Mouse (Mus musculus) heart, embryonic 12.5 days (tissue): ENCODE data around the gene Top1. TPM values are rescaled to one million over a fixed set of nuclear protein-coding genes. Genes with fewer than 3 reads are reported as not detected.

Source experiments
- ATAC-seq: fragments of 200-750 bp; cut with Nextera tagmentation; 2 replicates; pipeline ENCODE4 v1.8.0; 2017; ENCODE audit warnings: moderate TSS enrichment, moderate library complexity; ENCODE audit not compliant: insufficient number of reproducible peaks, low FRiP score
- H3K27ac ChIP-seq: fragments of 300-500 bp; sonication (generic); 2 replicates; pipeline ENCODE4 v1.5.1; 2016; ENCODE audit warnings: mild to moderate bottlenecking, moderate library complexity; ENCODE audit not compliant: poor library complexity, severe bottlenecking
- H3K27me3 ChIP-seq: fragments of 300-500 bp; sonication (generic); replicated peaks from 2 replicates; pipeline ENCODE4 v1.6.1; 2016; ENCODE audit warnings: mild to moderate bottlenecking, moderate library complexity
- H3K36me3 ChIP-seq: fragments of 300-500 bp; sonication (generic); 2 replicates; pipeline ENCODE4 v1.6.1; 2016; ENCODE audit warnings: mild to moderate bottlenecking, moderate library complexity
- H3K4me1 ChIP-seq: fragments of 300-500 bp; sonication (generic); replicated peaks from 2 replicates; pipeline ENCODE4 v1.6.1; 2016; ENCODE audit warnings: mild to moderate bottlenecking
- H3K4me2 ChIP-seq: fragments of 300-500 bp; sonication (generic); 2 replicates; pipeline ENCODE4 v1.6.1; 2016; ENCODE audit warnings: mild to moderate bottlenecking, moderate library complexity
- H3K4me3 ChIP-seq: fragments of 300-500 bp; sonication (generic); 2 replicates; pipeline ENCODE4 v1.5.1; 2016; ENCODE audit warnings: mild to moderate bottlenecking
- H3K9ac ChIP-seq: fragments of 300-500 bp; sonication (generic); 2 replicates; pipeline ENCODE4 v1.6.1; 2016; ENCODE audit warnings: mild to moderate bottlenecking, moderate library complexity
- H3K9me3 ChIP-seq: fragments of 300-500 bp; sonication (generic); replicated peaks from 2 replicates; pipeline ENCODE4 v1.6.1; 2016; ENCODE audit warnings: mild to moderate bottlenecking, moderate library complexity
- WGBS: fragments of 180-500 bp; shearing (Covaris S2); methylation state at CpG from one replicate; pipeline ENCODE4 v1.1.7; 2016; 5-methylcytosine and 5-hydroxymethylcytosine counted together
- polyA plus RNA-seq: library from polyadenylated mRNA; unstranded; fragments of >200 nt; fragmentation: Nextera tagmentation; extraction: Ambion mirVana; gene quantifications from 2 replicates; pipeline ENCODE4 v1.2.1, GENCODE M21; 2016

The Top1 gene
- polyA plus RNA-seq = 60.1 and 63.9 TPM in 2 replicates

GRCm38 (mm10) chr2:160645614-160646137 lies at the start of gene Top1:
Gene Top1 (plus strand): TSS chr2:160645888.
- under 1% methylated on average over 50 of the region's 50 CpGs for WGBS
- peak within 1 kb of the TSS; percentile 97 for H3K9ac ChIP-seq
- peak; percentile 97 for ATAC-seq
- H3K27ac ChIP-seq = peak within 1 kb of the TSS; percentile 95
- peak within 1 kb of the TSS; percentile 92 for H3K4me3 ChIP-seq
- no peaks in the 10 kb centered on the region for H3K27me3 ChIP-seq
- H3K4me1 ChIP-seq = peaks cover 19% of the 10 kb centered on the region
- no peaks in the 10 kb centered on the region for H3K36me3 ChIP-seq
- H3K4me2 ChIP-seq = peak within 1 kb of the TSS; percentile 60
- no peaks in the 10 kb centered on the region for H3K9me3 ChIP-seq

- Histone ChIP-seq H3K27me3 (0 out of 2 replicates have a peak, but pooled peaks cover 5% of the 10 kb centered on the region), H3K4me3 (no peak overlapping the region), H3K9me3 (no peaks in the 10 kb centered on the region), H3K4me2 (peak overlapping the region; percentile 37; the same call in 1 of the 2 replicates), H3K36me3 (no peaks in the 10 kb centered on the region), H3K9ac (no peak overlapping the region), H3K4me1 (no peaks in the 10 kb centered on the region), H3K27ac (no peak overlapping the region)
- WGBS = 33% methylated on average over 12 of the region's 12 CpGs
- 0 out of 2 replicates have a peak, but pooled peaks have one; percentile 38 for ATAC-seq
Measured at GRCm38 (mm10) chr2:160597582-160598281, 48.0 kb upstream of the Top1 start.

GRCm38 (mm10) chr2:160601805-160602204 lies 43.9 kb upstream of the Top1 start:
- no peaks in the 10 kb centered on the region for H3K9me3 ChIP-seq
- no peak overlapping the region for H3K4me2 ChIP-seq
- no peak overlapping the region for H3K27ac ChIP-seq
- no peak overlapping the region for H3K4me3 ChIP-seq
- no peak for ATAC-seq
- 0 out of 2 replicates have a peak, but pooled peaks cover 5% of the 10 kb centered on the region for H3K27me3 ChIP-seq
- no peaks in the 10 kb centered on the region for H3K36me3 ChIP-seq
- H3K4me1 ChIP-seq = peaks cover 7% of the 10 kb centered on the region
- 40% methylated on average over 1 of the region's 1 CpGs for WGBS
- no peak overlapping the region for H3K9ac ChIP-seq

GRCm38 (mm10) chr2:160603154-160603933 lies 42.3 kb upstream of the Top1 start:
- peak overlapping the region; percentile 55 for H3K9ac ChIP-seq

GRCm38 (mm10) chr2:160610012-160610411 lies 35.7 kb upstream of the Top1 start:
- Histone ChIP-seq H3K9me3 (0 out of 2 replicates have a peak, but pooled peaks cover 3% of the 10 kb centered on the region), H3K4me2 (no peak overlapping the region), H3K4me3 (no peak overlapping the region), H3K27me3 (no peaks in the 10 kb centered on the region), H3K4me1 (0 out of 2 replicates have a peak, but pooled peaks cover 4% of the 10 kb centered on the region), H3K9ac (no peak overlapping the region), H3K27ac (no peak overlapping the region), H3K36me3 (no peaks in the 10 kb centered on the region)
- WGBS = 64% methylated on average over 2 of the region's 2 CpGs
- no peak for ATAC-seq

More at GRCm38 (mm10) chr2:160603154-160603933, 42.3 kb upstream of the Top1 start:
- Histone ChIP-seq H3K4me2 (peak overlapping the region; percentile 37), H3K27ac (peak overlapping the region; percentile 61), H3K36me3 (no peaks in the 10 kb centered on the region), H3K4me1 (peaks cover 7% of the 10 kb centered on the region), H3K9me3 (no peaks in the 10 kb centered on the region), H3K27me3 (no peaks in the 10 kb centered on the region), H3K4me3 (no peak overlapping the region)
- WGBS = 50% methylated on average over 10 of the region's 10 CpGs
- peak; percentile 93 for ATAC-seq

GRCm38 (mm10) chr2:160613186-160613919 lies 32.3 kb upstream of the Top1 start:
- no peak overlapping the region for H3K9ac ChIP-seq
- H3K4me2 ChIP-seq = no peak overlapping the region
- 0 out of 2 replicates have a peak, but pooled peaks cover 3% of the 10 kb centered on the region for H3K9me3 ChIP-seq
- no peaks in the 10 kb centered on the region for H3K36me3 ChIP-seq
- no peak overlapping the region for H3K4me3 ChIP-seq
- no peak for ATAC-seq
- H3K4me1 ChIP-seq = 0 out of 2 replicates have a peak, but pooled peaks cover 4% of the 10 kb centered on the region
- no peaks in the 10 kb centered on the region for H3K27me3 ChIP-seq
- WGBS = 75% methylated on average over 5 of the region's 5 CpGs
- no peak overlapping the region for H3K27ac ChIP-seq

- Histone ChIP-seq H3K4me2 (no peak overlapping the region), H3K27me3 (no peaks in the 10 kb centered on the region), H3K4me1 (peaks cover 28% of the 10 kb centered on the region), H3K9me3 (no peaks in the 10 kb centered on the region; the same call in 1 of the 2 replicates), H3K27ac (no peak overlapping the region), H3K4me3 (no peak overlapping the region), H3K36me3 (no peaks in the 10 kb centered on the region), H3K9ac (no peak overlapping the region)
- ATAC-seq = no peak
- 88% methylated on average over 6 of the region's 6 CpGs for WGBS
Measured at GRCm38 (mm10) chr2:160617741-160618140, 27.9 kb upstream of the Top1 start.

- WGBS = 73% methylated on average over 6 of the region's 6 CpGs
- Histone ChIP-seq H3K4me3 (no peak overlapping the region), H3K9ac (no peak overlapping the region), H3K36me3 (no peaks in the 10 kb centered on the region), H3K9me3 (no peaks in the 10 kb centered on the region; the same call in 1 of the 2 replicates), H3K27ac (0 out of 2 replicates have a peak overlapping the region, but pooled peaks have one; percentile 25), H3K4me2 (no peak overlapping the region), H3K4me1 (peaks cover 28% of the 10 kb centered on the region), H3K27me3 (no peaks in the 10 kb centered on the region)
- no peak for ATAC-seq
Measured at GRCm38 (mm10) chr2:160618619-160619220, 27.0 kb upstream of the Top1 start.

- Histone ChIP-seq H3K27ac (0 out of 2 replicates have a peak overlapping the region, but pooled peaks have one; percentile 25), H3K9me3 (no peaks in the 10 kb centered on the region; the same call in 1 of the 2 replicates), H3K4me1 (peaks cover 28% of the 10 kb centered on the region), H3K9ac (no peak overlapping the region), H3K36me3 (no peaks in the 10 kb centered on the region), H3K27me3 (no peaks in the 10 kb centered on the region), H3K4me3 (no peak overlapping the region), H3K4me2 (peak overlapping the region; percentile 31)
- peak; percentile 76 for ATAC-seq
- 57% methylated on average over 5 of the region's 5 CpGs for WGBS
Measured at GRCm38 (mm10) chr2:160619300-160619699, 26.4 kb upstream of the Top1 start.

- Histone ChIP-seq H3K36me3 (no peaks in the 10 kb centered on the region), H3K27me3 (no peaks in the 10 kb centered on the region), H3K4me3 (no peak overlapping the region), H3K9me3 (no peaks in the 10 kb centered on the region; the same call in 1 of the 2 replicates), H3K27ac (peak overlapping the region; percentile 71), H3K4me2 (peak overlapping the region; percentile 23; the same call in 1 of the 2 replicates), H3K4me1 (peaks cover 28% of the 10 kb centered on the region), H3K9ac (no peak overlapping the region)
- peak; percentile 70 for ATAC-seq
- WGBS = 46% methylated on average over 9 of the region's 9 CpGs
Measured at GRCm38 (mm10) chr2:160619831-160620230, 25.9 kb upstream of the Top1 start.
